Mouse (Mus musculus) erythroblast, embryonic 14.5 days (primary cell): ENCODE measurements around the gene Fam47c. TPM values are rescaled to one million over a fixed set of nuclear protein-coding genes. Genes with fewer than 3 reads are reported as not detected.

Source experiments
- H3K27me3 ChIP-seq: 2 replicates; pipeline ENCODE4 v1.6.1; 2012; ENCODE audit warnings: inconsistent platforms; ENCODE audit not compliant: control insufficient read depth
- H3K36me3 ChIP-seq: 2 replicates; pipeline ENCODE4 v1.6.1; 2012; ENCODE audit warnings: mild to moderate bottlenecking, inconsistent platforms; ENCODE audit not compliant: control insufficient read depth
- H3K4me1 ChIP-seq: 2 replicates; pipeline ENCODE4 v1.6.1; 2012; ENCODE audit warnings: inconsistent platforms; ENCODE audit not compliant: control insufficient read depth
- H3K4me3 ChIP-seq: replicated peaks from 2 replicates; pipeline ENCODE3; 2012; ENCODE audit warnings: moderate library complexity, mild to moderate bottlenecking, inconsistent platforms
- H3K9me3 ChIP-seq: 2 replicates; pipeline ENCODE4 v1.6.1; 2012; ENCODE audit warnings: low read length, inconsistent platforms, mixed read lengths; ENCODE audit not compliant: control insufficient read depth
- GATA1 ChIP-seq: IDR thresholded peaks from 2 replicates; pipeline ENCODE4 v1.6.1; 2012; ENCODE audit warnings: low read length, inconsistent platforms, mixed read lengths
- TAL1 ChIP-seq: IDR thresholded peaks from 3 replicates; pipeline ENCODE4 v1.6.1; 2012; ENCODE audit warnings: low read length, inconsistent platforms, mixed read lengths
- polyA plus RNA-seq: library from polyadenylated mRNA; stranded (reverse); fragments of >175 nt; gene quantifications from 2 replicates; pipeline ENCODE4 v1.2.3, GENCODE M21; 2012

Fam47c gene
- polyA plus RNA-seq: not detected in 2 replicates

DNA sequence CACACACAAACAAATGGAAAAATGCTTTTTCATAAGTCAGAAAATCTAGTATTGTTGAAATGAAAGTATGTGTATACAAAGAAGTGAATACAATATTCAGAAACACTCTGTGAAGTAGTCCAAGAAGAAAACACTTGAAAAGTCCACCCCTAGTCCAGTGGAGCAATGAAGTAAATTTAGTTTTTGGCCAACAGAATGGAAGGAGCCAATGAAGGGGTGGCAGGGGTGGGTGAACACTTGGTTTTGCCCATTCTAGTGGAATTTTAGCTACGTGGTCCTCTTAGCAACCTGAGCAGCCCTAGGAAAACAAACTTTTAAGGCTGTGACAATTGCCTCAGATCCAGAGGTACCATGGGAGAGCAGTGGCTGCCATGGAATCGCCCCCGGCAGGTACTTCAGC is at the start of gene Fam47c:
TSS of gene Fam47c (plus strand) at position 301 of the 400 bp plus-strand sequence.
- H3K27me3 ChIP-seq: no peaks in the 10 kb centered on the region
- TF ChIP-seq GATA1: no peak
- TF ChIP-seq TAL1: no peak
- H3K4me3 ChIP-seq: no peak within 1 kb of the TSS
- no peaks in the 10 kb centered on the region for H3K36me3 ChIP-seq
- no peaks in the 10 kb centered on the region for H3K4me1 ChIP-seq
- peaks cover 16% of the 10 kb centered on the region for H3K9me3 ChIP-seq

DNA sequence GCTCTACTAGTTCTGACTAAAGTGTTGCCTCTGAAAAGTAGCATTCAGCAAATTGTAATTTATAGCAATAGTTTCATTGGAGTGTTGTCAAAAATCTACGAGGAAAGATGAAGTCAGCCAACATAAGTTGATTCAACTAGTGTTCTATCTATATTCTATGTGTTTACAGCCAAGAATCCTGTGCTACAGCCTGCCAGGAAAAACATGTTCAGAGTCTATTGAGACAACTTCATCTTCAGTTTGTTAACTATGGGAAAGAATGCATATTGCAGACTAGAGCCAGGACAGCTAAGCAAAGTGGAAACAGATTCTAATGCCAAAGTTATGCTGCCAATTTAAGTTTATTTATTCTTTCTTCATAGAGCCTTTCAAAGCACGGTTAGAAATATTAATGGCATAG is 31.8 kb downstream of the Fam47c start:
- no peaks in the 10 kb centered on the region for H3K36me3 ChIP-seq
- no peak for TF ChIP-seq TAL1
- TF ChIP-seq GATA1: no peak
- H3K4me1 ChIP-seq: no peaks in the 10 kb centered on the region
- no peak overlapping the region for H3K4me3 ChIP-seq
- peaks cover 3% of the 10 kb centered on the region for H3K9me3 ChIP-seq
- no peaks in the 10 kb centered on the region for H3K27me3 ChIP-seq

DNA sequence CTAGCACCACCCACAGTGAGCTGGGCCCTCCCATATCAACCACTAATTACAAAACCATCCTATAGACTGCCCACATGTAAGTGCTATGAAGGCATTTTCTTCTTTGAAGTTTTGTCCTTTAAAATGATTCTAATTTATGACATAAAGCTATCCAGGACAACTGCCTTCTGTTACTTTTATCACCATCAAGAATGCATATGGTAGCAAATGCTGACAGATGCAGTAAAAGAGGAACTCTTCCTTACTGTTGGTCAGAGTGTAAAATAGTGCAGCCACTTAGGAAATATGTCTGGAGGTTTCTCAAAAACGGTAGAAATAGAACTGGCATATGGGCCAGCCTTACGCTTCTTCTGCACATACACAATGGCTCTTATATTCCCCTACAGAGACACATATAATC is 39.5 kb downstream of the Fam47c start:
- no peak for TF ChIP-seq TAL1
- TF ChIP-seq GATA1: no peak
- Histone ChIP-seq H3K9me3 (peaks cover 3% of the 10 kb centered on the region; the same call in 1 of the 2 replicates), H3K4me3 (no peak overlapping the region), H3K27me3 (no peaks in the 10 kb centered on the region), H3K4me1 (no peaks in the 10 kb centered on the region), H3K36me3 (no peaks in the 10 kb centered on the region)

Other genes with a start within 250 kb of the Fam47c start
- not detected in 2 replicates for gene Prrg1, start 153.9 kb upstream of the Fam47c start, polyA plus RNA-seq